Mouse (Mus musculus) brain, embryonic 14.5 days (tissue): ENCODE data around the gene Fbrsl1.

Experiments
- CTCF ChIP-seq: fragments of 200-500 bp; IDR thresholded peaks from 2 replicates; pipeline ENCODE4 v1.5.1; 2012; ENCODE audit warnings: inconsistent platforms, mild to moderate bottlenecking, moderate library complexity, borderline replicate concordance; ENCODE audit not compliant: insufficient read depth, insufficient read length; ENCODE audit errors: extremely low read depth
- POLR2A ChIP-seq: fragments of 200-500 bp; IDR thresholded peaks from 2 replicates; pipeline ENCODE4 v1.6.1; 2012; ENCODE audit warnings: mild to moderate bottlenecking, inconsistent platforms, borderline replicate concordance; ENCODE audit not compliant: poor library complexity, insufficient read depth, insufficient read length, severe bottlenecking; ENCODE audit errors: extremely low read depth

- TF ChIP-seq POLR2A, result no peak
- TF ChIP-seq CTCF, result no peak
These were observed 9.7 kb downstream of the Fbrsl1 start for GRCm38 (mm10) chr5:110438591-110438990.
